Comparison of ENCODE assay signal across 8 mouse cellular contexts in the genomic region with DNA sequence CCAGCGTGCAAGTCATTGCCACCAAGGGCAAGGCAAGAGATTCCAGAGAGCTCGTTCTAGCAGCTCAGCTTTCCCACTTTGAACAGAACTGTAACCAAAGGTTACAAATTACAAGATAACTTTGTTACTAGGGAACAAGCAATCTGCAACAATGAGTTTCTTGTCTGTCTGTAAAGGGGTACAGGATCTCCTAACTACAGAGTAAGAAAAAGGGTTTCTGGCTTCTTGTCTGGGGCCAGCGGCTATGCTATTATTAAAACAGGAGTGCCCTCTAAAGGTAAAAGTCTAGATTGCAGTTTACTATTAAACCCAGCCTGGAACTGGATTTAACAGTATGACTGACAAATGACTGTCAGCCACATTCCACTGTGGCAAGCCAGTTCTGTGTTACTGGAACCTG. TPM values are rescaled to one million over a fixed set of nuclear protein-coding genes. Genes with fewer than 3 reads are reported as not detected.
DNase-seq lines count a peak whose midpoint lies in the region; ATAC-seq and TF ChIP-seq lines count a peak whose summit lies in the region.

No protein-coding gene starts in this region.

- no peak overlapping the region for H3K4me2 ChIP-seq in heart, postnatal 0 days (ENCODE audit: low read depth, low read length)
- no peak overlapping the region for H3K4me2 ChIP-seq in neural tube, embryonic 14.5 days (ENCODE audit: low read depth, low read length)

- peak; percentile 60 for DNase-seq in heart, postnatal 0 days (ENCODE audit: low spot score)
- DNase-seq in heart, adult 9 months (ENCODE audit: low spot score in 2 of 2): no peak
- peak; percentile 15 for DNase-seq in CD4-positive helper T cell, adult 2 months (ENCODE audit: low read depth, low spot score)
- DNase-seq in c-Kit-positive CD71-positive TER-119-positive erythroid progenitor cells, embryonic 14.5 days (ENCODE audit: low spot score): peak; percentile 37
- DNase-seq in induced T-regulatory cell, adult 2 months (ENCODE audit: low read depth): peak; percentile 47
- DNase-seq in thymus, adult 18-20 months: no peak
- DNase-seq in right cerebral cortex, postnatal 25 days: no peak

- peak; percentile 62 for TF ChIP-seq CTCF in heart, postnatal 0 days (IDR thresholded peaks at IDR 0.05; ENCODE audit: low read depth)

- ATAC-seq in heart, postnatal 0 days (ENCODE audit: insufficient read depth, low read depth): peak; percentile 27; the same call in 1 of the 2 replicates
- peak; percentile 73 for ATAC-seq in neural tube, embryonic 14.5 days (ENCODE audit: low read depth)

- H3K9ac ChIP-seq in heart, postnatal 0 days (replicated peaks; ENCODE audit: low read depth, low read length): no peak overlapping the region
- H3K9ac ChIP-seq in neural tube, embryonic 14.5 days (replicated peaks; ENCODE audit: low read depth, low read length): no peak overlapping the region

- WGBS in heart, postnatal 0 days: 27% methylated on average over 3 of the region's 3 CpGs
- 28% methylated on average over 3 of the region's 3 CpGs for WGBS in neural tube, embryonic 14.5 days

- no peaks in the 10 kb centered on the region for H3K36me3 ChIP-seq in heart, postnatal 0 days (replicated peaks; ENCODE audit: control insufficient read depth, insufficient read depth, low read length)
- no peaks in the 10 kb centered on the region for H3K36me3 ChIP-seq in neural tube, embryonic 14.5 days (ENCODE audit: control insufficient read depth, insufficient read depth, low read length)

- no peak overlapping the region for H3K27ac ChIP-seq in heart, postnatal 0 days (ENCODE audit: low read depth)
- no peak overlapping the region for H3K27ac ChIP-seq in neural tube, embryonic 14.5 days (ENCODE audit: low read depth, low read length)

- no peak overlapping the region for H3K4me3 ChIP-seq in heart, postnatal 0 days (ENCODE audit: low read depth, low read length)
- no peak overlapping the region for H3K4me3 ChIP-seq in neural tube, embryonic 14.5 days (ENCODE audit: low read depth, low read length)

- no peaks in the 10 kb centered on the region for H3K27me3 ChIP-seq in heart, postnatal 0 days (ENCODE audit: control insufficient read depth, insufficient read depth, low read length)
- H3K27me3 ChIP-seq in neural tube, embryonic 14.5 days (ENCODE audit: control insufficient read depth, insufficient read depth, low read length): no peaks in the 10 kb centered on the region

- no peak for TF ChIP-seq EP300 in heart, postnatal 0 days (IDR thresholded peaks at IDR 0.05; ENCODE audit: low read depth)

- no peaks in the 10 kb centered on the region for H3K9me3 ChIP-seq in heart, postnatal 0 days (replicated peaks; ENCODE audit: control insufficient read depth, low read length)
- H3K9me3 ChIP-seq in neural tube, embryonic 14.5 days (ENCODE audit: control insufficient read depth, low read length): no peaks in the 10 kb centered on the region

- no peaks in the 10 kb centered on the region for H3K4me1 ChIP-seq in heart, postnatal 0 days (ENCODE audit: control insufficient read depth, insufficient read depth)
- H3K4me1 ChIP-seq in neural tube, embryonic 14.5 days (ENCODE audit: control insufficient read depth, insufficient read depth, low read length): no peaks in the 10 kb centered on the region

RNA-seq across cellular contexts. Expression of gene Cdkn3, which starts 36.5 kb away (rescaled TPM):
- 6.5 and 12.2 TPM in 2 replicates for total RNA-seq in heart, postnatal 0 days (2014; rRNA removed; ENCODE audit: low replicate concordance)
- 30.6 and 35.5 TPM in 2 replicates for polyA plus RNA-seq in heart, postnatal 0 days (2015; fragmentation: Nextera tagmentation; extraction: Ambion mirVana)
- 5.2 and 8.4 TPM in 2 replicates for polyA plus RNA-seq in neural tube, embryonic 14.5 days (2014; fragmentation: Nextera tagmentation; extraction: Ambion mirVana)

Comparison
In these comparisons a context has a peak if more than half of its experiments do, and no peak if none do; other contexts are left out.
1. DNase-seq: peak in heart, postnatal 0 days (single experiment), CD4-positive helper T cell, adult 2 months (single experiment), c-Kit-positive CD71-positive TER-119-positive erythroid progenitor cells, embryonic 14.5 days (single experiment) and induced T-regulatory cell, adult 2 months (single experiment); none in heart, adult 9 months (0 of 2), thymus, adult 18-20 months (0 of 2) and right cerebral cortex, postnatal 25 days (single experiment).